Mouse (Mus musculus): ENCODE results near the gene Cyfip1.
"Not testable (repeated sequence)": the region's sequence is repeated elsewhere in the genome, so short reads cannot be mapped to it uniquely, and the experiment has no call there.

The Cyfip1 gene

GRCm38 (mm10) chr7:55865044-55865443, 23.5 kb downstream of the Cyfip1 start:
- no peak for DNase-seq (ENCODE audit: low spot score in 2 of 2)

GRCm38 (mm10) chr7:55865750-55866416, 24.3 kb downstream of the Cyfip1 start:
- DNase-seq (ENCODE audit: low spot score in 2 of 2) = no peak

GRCm38 (mm10) chr7:55868247-55868646, 26.7 kb downstream of the Cyfip1 start:
- no peak for DNase-seq (ENCODE audit: low spot score in 2 of 2)

- no peak for DNase-seq (ENCODE audit: low spot score in 2 of 2)
These were observed 27.7 kb downstream of the Cyfip1 start for GRCm38 (mm10) chr7:55869220-55869619.

GRCm38 (mm10) chr7:55870340-55871020, 28.9 kb downstream of the Cyfip1 start:
- peak in 1 of 2 experiments; percentile 59 for DNase-seq (ENCODE audit: low spot score in 2 of 2)

- no peak for DNase-seq (ENCODE audit: low spot score in 2 of 2)
These were observed 29.9 kb downstream of the Cyfip1 start for GRCm38 (mm10) chr7:55871476-55871875.

- no peak for DNase-seq (ENCODE audit: low spot score in 2 of 2)
These were observed 33.2 kb downstream of the Cyfip1 start for GRCm38 (mm10) chr7:55874703-55875102.

GRCm38 (mm10) chr7:55877721-55878120, 36.2 kb downstream of the Cyfip1 start:
- no peak for DNase-seq (ENCODE audit: low spot score in 2 of 2)

- no peak for DNase-seq (ENCODE audit: low spot score in 2 of 2)
These were observed 39.3 kb downstream of the Cyfip1 start for GRCm38 (mm10) chr7:55880882-55881281.

- DNase-seq (ENCODE audit: low spot score in 2 of 2) = no peak
These were observed 47.1 kb downstream of the Cyfip1 start for GRCm38 (mm10) chr7:55888603-55889002.

- DNase-seq (ENCODE audit: low spot score in 2 of 2) = no peak
These were observed 48.5 kb downstream of the Cyfip1 start for GRCm38 (mm10) chr7:55889996-55890395.

GRCm38 (mm10) chr7:55890731-55891130, 49.2 kb downstream of the Cyfip1 start:
- no peak for DNase-seq (ENCODE audit: low spot score in 2 of 2)

GRCm38 (mm10) chr7:55891797-55892196, 50.3 kb downstream of the Cyfip1 start:
- DNase-seq (ENCODE audit: low spot score in 2 of 2) = no peak

GRCm38 (mm10) chr7:55903766-55904165, 62.2 kb downstream of the Cyfip1 start:
- DNase-seq (ENCODE audit: low spot score in 2 of 2) = no peak

- no peak for DNase-seq (ENCODE audit: low spot score in 2 of 2)
These were observed 63.9 kb downstream of the Cyfip1 start for GRCm38 (mm10) chr7:55905449-55905848.

GRCm38 (mm10) chr7:55909519-55909918, 68.0 kb downstream of the Cyfip1 start:
- DNase-seq (ENCODE audit: low spot score in 2 of 2) = no peak

- no peak for DNase-seq (ENCODE audit: low spot score in 2 of 2)
These were observed 68.8 kb downstream of the Cyfip1 start for GRCm38 (mm10) chr7:55910356-55910755.

GRCm38 (mm10) chr7:55911371-55911770, 69.8 kb downstream of the Cyfip1 start:
- peak; percentile 60 to 66 for DNase-seq (ENCODE audit: low spot score in 2 of 2)

GRCm38 (mm10) chr7:55912118-55912517, 70.6 kb downstream of the Cyfip1 start:
- no peak for DNase-seq (ENCODE audit: low spot score in 2 of 2)

GRCm38 (mm10) chr7:55918365-55918764, 76.8 kb downstream of the Cyfip1 start:
- DNase-seq (ENCODE audit: low spot score in 2 of 2) = not testable (repeated sequence)

- DNase-seq (ENCODE audit: low spot score in 2 of 2) = no peak
These were observed 85.7 kb downstream of the Cyfip1 start for GRCm38 (mm10) chr7:55927262-55927661.

- DNase-seq (ENCODE audit: low spot score in 2 of 2) = no peak
These were observed 87.1 kb downstream of the Cyfip1 start for GRCm38 (mm10) chr7:55928649-55929048.

GRCm38 (mm10) chr7:55935025-55935424, 93.5 kb downstream of the Cyfip1 start:
- DNase-seq (ENCODE audit: low spot score in 2 of 2) = no peak
